Mouse (Mus musculus): ENCODE results near the gene Gm3460.
"Not testable (repeated sequence)": the region's sequence is repeated elsewhere in the genome, so short reads cannot be mapped to it uniquely, and the experiment has no call there.

Gene Gm3460

GRCm38 (mm10) chr14:6622318-6622717 is at the start of gene Gm3460:
Gene Gm3460 (minus strand): TSS chr14:6622418.
- DNase-seq (ENCODE audit: low spot score in 2 of 2): not testable (repeated sequence)

GRCm38 (mm10) chr14:6606436-6606835 is 15.8 kb downstream of the Gm3460 start:
- not testable (repeated sequence) for DNase-seq (ENCODE audit: low spot score in 2 of 2)

- DNase-seq (ENCODE audit: low spot score in 2 of 2): peak; percentile 5 to 16
These were observed 17.2 kb downstream of the Gm3460 start for GRCm38 (mm10) chr14:6605004-6605403.

- DNase-seq (ENCODE audit: low spot score in 2 of 2): peak in 1 of 2 experiments; percentile 8
These were observed 17.7 kb downstream of the Gm3460 start for GRCm38 (mm10) chr14:6604551-6604950.

GRCm38 (mm10) chr14:6590513-6590912 is 31.7 kb downstream of the Gm3460 start, which contains the start of gene Gm3629:
Gene Gm3629 (minus strand): TSS chr14:6590613.
- not testable (repeated sequence) for DNase-seq (ENCODE audit: low spot score in 2 of 2)

Measured in urinary bladder, adult 18-20 months (tissue).